Mouse (Mus musculus): ENCODE measurements at regions not wholly inside any gene's neighbourhood (a gene's known extent, or its start where the extent isn't known, plus 50 kb on each side); places are given as distances from the start of the nearest gene placed in this dataset.

- no peak for ATAC-seq (ENCODE audit: insufficient number of reproducible peaks, insufficient read depth, low FRiP score, low read depth)
These were observed 80.0 kb upstream of the Nphp3 start for GRCm38 (mm10) chr9:103922356-103922755.

GRCm38 (mm10) chr9:103924641-103925040 lies 77.7 kb upstream of the Nphp3 start:
- no peaks in the 10 kb centered on the region for H3K9me3 ChIP-seq (ENCODE audit: control insufficient read depth, low read length)
- H3K27ac ChIP-seq (replicated peaks in 1 of 2; ENCODE audit: control insufficient read depth in 1 of 2, insufficient read depth in 1 of 2, low read depth in 2 of 2, low read length in 2 of 2), result no peak overlapping the region
- no peak overlapping the region for H3K4me2 ChIP-seq (ENCODE audit: low read length)
- no peaks in the 10 kb centered on the region for H3K36me3 ChIP-seq (ENCODE audit: control insufficient read depth, insufficient read depth, low read length)
- no peaks in the 10 kb centered on the region for H3K4me1 ChIP-seq (ENCODE audit: control insufficient read depth in 2 of 2, insufficient read depth in 2 of 2, low read length in 2 of 2)
- no peak overlapping the region for H3K9ac ChIP-seq (ENCODE audit: low read length)
- ATAC-seq (ENCODE audit: insufficient number of reproducible peaks, insufficient read depth, low FRiP score, low read depth), result no peak
- no peak overlapping the region for H3K4me3 ChIP-seq (ENCODE audit: control insufficient read depth in 1 of 2, insufficient read depth in 1 of 2, low read depth in 1 of 2, low read length in 2 of 2)
- 40% methylated on average over 3 of the region's 3 CpGs for WGBS
- no peaks in the 10 kb centered on the region for H3K27me3 ChIP-seq (ENCODE audit: control insufficient read depth, insufficient read depth, low read length)

More at GRCm38 (mm10) chr9:103922356-103922755, 80.0 kb upstream of the Nphp3 start:
- H3K36me3 ChIP-seq (ENCODE audit: control insufficient read depth, insufficient read depth, low read length), result no peaks in the 10 kb centered on the region
- no peak overlapping the region for H3K9ac ChIP-seq (ENCODE audit: low read length)
- no peak overlapping the region for H3K4me3 ChIP-seq (ENCODE audit: control insufficient read depth in 1 of 2, insufficient read depth in 1 of 2, low read depth in 1 of 2, low read length in 2 of 2)
- H3K4me2 ChIP-seq (ENCODE audit: low read length), result no peak overlapping the region
- no peak overlapping the region for H3K27ac ChIP-seq (replicated peaks in 1 of 2; ENCODE audit: control insufficient read depth in 1 of 2, insufficient read depth in 1 of 2, low read depth in 2 of 2, low read length in 2 of 2)
- no peaks in the 10 kb centered on the region for H3K4me1 ChIP-seq (ENCODE audit: control insufficient read depth in 2 of 2, insufficient read depth in 2 of 2, low read length in 2 of 2)
- WGBS, result 89% methylated on average over 5 of the region's 5 CpGs
- no peaks in the 10 kb centered on the region for H3K9me3 ChIP-seq (ENCODE audit: control insufficient read depth, low read length)
- no peaks in the 10 kb centered on the region for H3K27me3 ChIP-seq (ENCODE audit: control insufficient read depth, insufficient read depth, low read length)

DNA sequence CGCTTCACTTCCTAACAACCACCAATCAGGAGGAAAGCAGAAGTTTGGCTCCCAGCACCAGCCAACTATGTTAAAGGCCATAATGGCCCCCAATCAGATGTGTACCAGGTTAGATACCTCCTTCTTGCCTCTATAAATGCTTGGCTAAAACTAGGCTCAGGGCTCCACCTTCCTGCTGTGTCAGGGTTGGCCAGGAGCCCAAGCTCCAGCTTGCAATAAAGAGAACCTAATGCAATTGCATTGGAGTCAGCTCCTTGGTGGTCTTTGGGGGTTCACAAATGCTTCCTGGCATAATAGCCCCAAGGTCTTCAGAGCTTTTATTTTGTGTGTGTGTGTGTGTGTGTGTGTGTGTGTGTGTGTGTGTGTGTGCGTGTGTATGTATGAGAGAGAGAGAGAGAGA lies 76.9 kb upstream of the Nphp3 start:
- no peak overlapping the region for H3K4me3 ChIP-seq (ENCODE audit: control insufficient read depth in 1 of 2, insufficient read depth in 1 of 2, low read depth in 1 of 2, low read length in 2 of 2)
- H3K4me1 ChIP-seq (ENCODE audit: control insufficient read depth in 2 of 2, insufficient read depth in 2 of 2, low read length in 2 of 2), result no peaks in the 10 kb centered on the region
- 84% methylated on average over 2 of the region's 2 CpGs for WGBS
- H3K4me2 ChIP-seq (ENCODE audit: low read length), result no peak overlapping the region
- H3K9ac ChIP-seq (ENCODE audit: low read length), result no peak overlapping the region
- ATAC-seq (ENCODE audit: insufficient number of reproducible peaks, insufficient read depth, low FRiP score, low read depth), result no peak
- no peak overlapping the region for H3K27ac ChIP-seq (replicated peaks in 1 of 2; ENCODE audit: control insufficient read depth in 1 of 2, insufficient read depth in 1 of 2, low read depth in 2 of 2, low read length in 2 of 2)
- H3K27me3 ChIP-seq (ENCODE audit: control insufficient read depth, insufficient read depth, low read length), result no peaks in the 10 kb centered on the region
- H3K36me3 ChIP-seq (ENCODE audit: control insufficient read depth, insufficient read depth, low read length), result no peaks in the 10 kb centered on the region
- H3K9me3 ChIP-seq (ENCODE audit: control insufficient read depth, low read length), result no peaks in the 10 kb centered on the region

DNA sequence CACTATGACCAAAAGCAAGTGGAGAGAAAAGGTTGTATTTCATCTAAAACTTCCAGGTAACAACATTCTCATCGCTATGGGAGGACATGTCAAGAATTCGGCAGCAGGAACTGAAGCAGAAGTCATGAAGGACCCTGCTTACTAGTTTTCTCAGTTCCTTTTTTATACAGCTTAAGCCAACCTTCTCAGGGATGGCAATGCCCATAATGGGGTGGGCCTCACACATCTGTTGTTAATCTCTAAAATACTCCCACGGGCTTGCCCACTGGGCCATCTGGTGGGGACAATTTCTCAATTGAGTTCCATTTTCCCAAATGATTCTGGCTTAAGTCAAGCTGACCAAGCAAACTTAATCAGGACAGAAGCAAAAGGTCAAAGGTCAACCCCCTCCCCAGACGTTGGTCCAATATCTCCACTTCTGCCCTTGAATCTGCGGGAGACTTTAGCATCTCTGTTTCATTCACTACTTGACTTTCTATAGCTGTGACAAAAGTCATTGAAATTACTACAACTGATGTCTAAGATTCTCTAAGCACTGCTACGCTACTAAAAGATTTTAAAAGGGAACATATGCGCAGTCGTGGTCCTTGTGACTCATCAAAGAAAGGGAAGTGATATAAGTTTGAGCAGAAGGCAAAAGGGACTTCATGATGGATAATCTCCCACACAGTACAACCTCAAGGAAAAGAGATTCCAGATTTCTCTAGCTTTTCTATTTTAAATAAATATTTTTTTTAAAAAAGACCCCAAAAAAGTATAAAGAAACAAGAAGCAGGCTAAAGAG lies 73.4 kb upstream of the Nphp3 start:
- Histone ChIP-seq H3K4me1 (ENCODE audit: control insufficient read depth in 2 of 2, insufficient read depth in 2 of 2, low read length in 2 of 2) (0 out of 4 replicates have a peak, but pooled peaks cover 0 to 2% of the 10 kb centered on the region in 2 experiments), H3K27ac (replicated peaks in 1 of 2; ENCODE audit: control insufficient read depth in 1 of 2, insufficient read depth in 1 of 2, low read depth in 2 of 2, low read length in 2 of 2) (no peak overlapping the region), H3K9me3 (ENCODE audit: control insufficient read depth, low read length) (no peaks in the 10 kb centered on the region), H3K36me3 (ENCODE audit: control insufficient read depth, insufficient read depth, low read length) (no peaks in the 10 kb centered on the region), H3K4me3 (ENCODE audit: control insufficient read depth in 1 of 2, insufficient read depth in 1 of 2, low read depth in 1 of 2, low read length in 2 of 2) (no peak overlapping the region), H3K9ac (ENCODE audit: low read length) (no peak overlapping the region), H3K4me2 (ENCODE audit: low read length) (no peak overlapping the region), H3K27me3 (ENCODE audit: control insufficient read depth, insufficient read depth, low read length) (no peaks in the 10 kb centered on the region)
- no peak for ATAC-seq (ENCODE audit: insufficient number of reproducible peaks, insufficient read depth, low FRiP score, low read depth)
- 78% methylated on average over 8 of the region's 8 CpGs for WGBS

- no peak overlapping the region for H3K9ac ChIP-seq (ENCODE audit: low read length)
- no peak overlapping the region for H3K4me3 ChIP-seq (ENCODE audit: control insufficient read depth in 1 of 2, insufficient read depth in 1 of 2, low read depth in 1 of 2, low read length in 2 of 2)
- 70% methylated on average over 5 of the region's 5 CpGs for WGBS
- H3K4me1 ChIP-seq (ENCODE audit: control insufficient read depth in 2 of 2, insufficient read depth in 2 of 2, low read length in 2 of 2), result no peaks in the 10 kb centered on the region
- H3K27ac ChIP-seq (replicated peaks in 1 of 2; ENCODE audit: control insufficient read depth in 1 of 2, insufficient read depth in 1 of 2, low read depth in 2 of 2, low read length in 2 of 2), result no peak overlapping the region
- H3K9me3 ChIP-seq (ENCODE audit: control insufficient read depth, low read length), result peaks cover 7% of the 10 kb centered on the region; the same call in 1 of the 2 replicates
- no peaks in the 10 kb centered on the region for H3K27me3 ChIP-seq (ENCODE audit: control insufficient read depth, insufficient read depth, low read length)
- no peak for ATAC-seq (ENCODE audit: insufficient number of reproducible peaks, insufficient read depth, low FRiP score, low read depth)
- H3K36me3 ChIP-seq (ENCODE audit: control insufficient read depth, insufficient read depth, low read length), result no peaks in the 10 kb centered on the region
- H3K4me2 ChIP-seq (ENCODE audit: low read length), result no peak overlapping the region
These were observed 64.3 kb upstream of the Nphp3 start for GRCm38 (mm10) chr9:103938070-103938469.

DNA sequence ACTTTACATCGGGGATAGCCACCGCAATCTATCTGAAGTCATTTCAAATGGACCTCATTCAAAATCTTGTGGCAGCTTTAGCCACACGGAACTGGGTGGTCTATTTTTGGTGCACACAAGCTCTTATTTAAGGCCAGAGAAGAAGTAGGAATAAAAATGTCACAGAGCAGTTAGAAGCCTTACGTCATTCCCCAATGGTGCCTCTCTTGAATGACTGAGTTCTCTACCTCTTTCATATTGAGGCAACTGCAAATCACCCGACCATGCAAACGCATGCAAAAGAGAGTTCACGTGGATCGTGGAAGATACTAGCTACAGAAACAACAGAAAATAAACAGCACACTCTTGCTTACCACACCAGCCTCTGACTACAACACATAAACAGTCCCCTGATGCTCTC lies 62.3 kb upstream of the Nphp3 start:
- no peaks in the 10 kb centered on the region for H3K36me3 ChIP-seq (ENCODE audit: control insufficient read depth, insufficient read depth, low read length)
- 73% methylated on average over 8 of the region's 8 CpGs for WGBS
- H3K4me3 ChIP-seq (ENCODE audit: control insufficient read depth in 1 of 2, insufficient read depth in 1 of 2, low read depth in 1 of 2, low read length in 2 of 2), result no peak overlapping the region
- H3K4me1 ChIP-seq (ENCODE audit: control insufficient read depth in 2 of 2, insufficient read depth in 2 of 2, low read length in 2 of 2), result no peaks in the 10 kb centered on the region
- H3K27me3 ChIP-seq (ENCODE audit: control insufficient read depth, insufficient read depth, low read length), result no peaks in the 10 kb centered on the region
- no peak overlapping the region for H3K9ac ChIP-seq (ENCODE audit: low read length)
- H3K9me3 ChIP-seq (ENCODE audit: control insufficient read depth, low read length), result peaks cover 14% of the 10 kb centered on the region; the same call in 1 of the 2 replicates
- no peak overlapping the region for H3K4me2 ChIP-seq (ENCODE audit: low read length)
- ATAC-seq (ENCODE audit: insufficient number of reproducible peaks, insufficient read depth, low FRiP score, low read depth), result no peak
- no peak overlapping the region for H3K27ac ChIP-seq (replicated peaks in 1 of 2; ENCODE audit: control insufficient read depth in 1 of 2, insufficient read depth in 1 of 2, low read depth in 2 of 2, low read length in 2 of 2)

DNA sequence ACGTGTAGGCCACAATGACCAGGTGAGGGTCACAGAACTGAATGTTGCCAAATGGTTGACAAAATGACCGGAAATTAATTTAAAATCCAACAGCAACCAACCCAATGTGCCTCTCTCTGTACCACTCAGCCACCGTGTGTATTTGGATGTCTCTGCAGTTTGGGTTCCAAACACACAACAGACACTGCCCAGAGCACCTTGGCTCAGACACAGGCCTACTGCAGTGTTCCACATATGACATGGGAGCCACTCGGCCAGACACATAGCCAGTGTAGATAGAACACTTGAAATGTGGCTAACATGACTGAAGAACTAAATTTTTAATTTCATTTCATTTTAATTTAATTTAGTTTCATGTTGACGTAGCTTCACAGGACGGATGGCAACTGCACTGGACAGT lies 61.8 kb upstream of the Nphp3 start:
- H3K4me3 ChIP-seq (ENCODE audit: control insufficient read depth in 1 of 2, insufficient read depth in 1 of 2, low read depth in 1 of 2, low read length in 2 of 2), result no peak overlapping the region
- H3K9me3 ChIP-seq (ENCODE audit: control insufficient read depth, low read length), result peaks cover 9% of the 10 kb centered on the region; the same call in 1 of the 2 replicates
- ATAC-seq (ENCODE audit: insufficient number of reproducible peaks, insufficient read depth, low FRiP score, low read depth), result no peak
- H3K27ac ChIP-seq (replicated peaks in 1 of 2; ENCODE audit: control insufficient read depth in 1 of 2, insufficient read depth in 1 of 2, low read depth in 2 of 2, low read length in 2 of 2), result no peak overlapping the region
- no peaks in the 10 kb centered on the region for H3K4me1 ChIP-seq (ENCODE audit: control insufficient read depth in 2 of 2, insufficient read depth in 2 of 2, low read length in 2 of 2)
- no peaks in the 10 kb centered on the region for H3K36me3 ChIP-seq (ENCODE audit: control insufficient read depth, insufficient read depth, low read length)
- no peak overlapping the region for H3K9ac ChIP-seq (ENCODE audit: low read length)
- 85% methylated on average over 6 of the region's 6 CpGs for WGBS
- no peak overlapping the region for H3K4me2 ChIP-seq (ENCODE audit: low read length)
- no peaks in the 10 kb centered on the region for H3K27me3 ChIP-seq (ENCODE audit: control insufficient read depth, insufficient read depth, low read length)
